Mouse (Mus musculus) embryonic facial prominence, embryonic 10.5 days (tissue): ENCODE measurements around the gene Mark4. TPM values are rescaled to one million over a fixed set of nuclear protein-coding genes. Genes with fewer than 3 reads are reported as not detected.
A peak's percentile ranks its signal among the peaks of the same experiment; 100 is the strongest.

Source experiments
- DNase-seq: peaks from one replicate; pipeline ENCODE4 v3.0.0-alpha.2; 2017; ENCODE audit warnings: low spot score
- H3K27ac ChIP-seq: fragments of 300-500 bp; sonication (generic); replicated peaks from 2 replicates; pipeline ENCODE4 v1.5.1; 2016; ENCODE audit warnings: mild to moderate bottlenecking
- H3K27me3 ChIP-seq: fragments of 300-500 bp; sonication (generic); replicated peaks from 2 replicates; pipeline ENCODE4 v1.6.1; 2016; ENCODE audit warnings: low read depth, mild to moderate bottlenecking; ENCODE audit not compliant: poor library complexity, severe bottlenecking
- H3K36me3 ChIP-seq: fragments of 300-500 bp; sonication (generic); replicated peaks from 2 replicates; pipeline ENCODE4 v1.6.1; 2016; ENCODE audit warnings: mild to moderate bottlenecking, moderate library complexity
- H3K4me1 ChIP-seq: fragments of 300-500 bp; sonication (generic); 2 replicates; pipeline ENCODE4 v1.6.1; 2016
- H3K4me3 ChIP-seq: fragments of 300-500 bp; sonication (generic); 2 replicates; pipeline ENCODE4 v1.5.1; 2016; ENCODE audit warnings: mild to moderate bottlenecking, moderate library complexity
- H3K9me3 ChIP-seq: fragments of 300-500 bp; sonication (generic); 2 replicates; pipeline ENCODE4 v1.6.1; 2016; ENCODE audit warnings: mild to moderate bottlenecking
- WGBS: fragments of 180-500 bp; shearing (Covaris S2); methylation state at CpG from one replicate; pipeline ENCODE4 v1.1.7; 2016; 5-methylcytosine and 5-hydroxymethylcytosine counted together
- microRNA counts: library from miRNA; unstranded; fragments of <30 nt; microRNA quantifications from one replicate; lab custom pipeline; 2017
- microRNA-seq: library from miRNA; unstranded; fragments of <30 nt; microRNA quantifications from one replicate; pipeline ENCODE4, GENCODE M21; 2017
- polyA plus RNA-seq: library from polyadenylated mRNA; unstranded; fragments of >200 nt; fragmentation: Nextera tagmentation; extraction: Ambion mirVana; gene quantifications from 2 replicates; pipeline ENCODE4 v1.2.1, GENCODE M21; 2016

The Mark4 gene
- polyA plus RNA-seq, 1 experiment from 2014 or later: 7.1 TPM

DNA sequence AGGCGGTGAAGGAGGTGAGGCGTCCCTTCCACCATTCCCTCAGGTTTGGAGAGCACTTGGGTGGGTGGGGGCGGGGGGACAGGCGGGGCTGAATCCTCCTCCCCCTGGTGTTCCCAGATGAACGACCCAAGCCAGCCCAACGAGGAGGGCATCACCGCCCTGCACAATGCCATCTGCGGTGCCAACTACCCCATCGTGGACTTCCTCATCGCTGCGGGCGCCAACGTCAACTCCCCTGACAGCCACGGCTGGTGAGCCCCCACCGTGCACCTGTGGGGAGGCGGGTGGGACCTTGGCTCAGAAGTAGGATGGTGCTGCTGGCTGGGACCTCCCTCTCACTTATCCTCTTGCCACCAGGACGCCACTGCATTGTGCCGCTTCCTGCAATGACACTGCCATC, 83.3 kb downstream of the Mark4 start:
- no peaks in the 10 kb centered on the region for H3K4me1 ChIP-seq
- H3K27ac ChIP-seq: no peak overlapping the region
- DNase-seq: no peak
- H3K4me3 ChIP-seq: no peak overlapping the region
- 76% methylated on average over 18 of the region's 18 CpGs for WGBS
- no peaks in the 10 kb centered on the region for H3K9me3 ChIP-seq
- H3K27me3 ChIP-seq: peaks cover 8% of the 10 kb centered on the region; the same call in 1 of the 2 replicates
- peaks cover 43% of the 10 kb centered on the region for H3K36me3 ChIP-seq

MicroRNA genes within 50 kb of the gene (microRNA counts, 519-probe panel; counts per million panel counts)
- microRNA mmu-miR-343 (lab: Ali Mortazavi, UCI): 188 counts per million, percentile 57 among the panel's probes with 10 or more counts

Small RNA genes within 50 kb of the gene (microRNA-seq; reads per million reads assigned to microRNA genes)
- gene Mir343: not detected

Other genes starting within 250 kb of the Mark4 start
- 1.7 and 2.0 TPM in 2 replicates for gene Gpr4, start 246.3 kb downstream of the Mark4 start, polyA plus RNA-seq
- 46.4 and 49.4 TPM in 2 replicates for gene Opa3, start 230.5 kb downstream of the Mark4 start, polyA plus RNA-seq
- gene Vasp, start 187.0 kb downstream of the Mark4 start, polyA plus RNA-seq: 56.7 and 61.1 TPM in 2 replicates
- gene Ppm1n, start 178.8 kb downstream of the Mark4 start, polyA plus RNA-seq: 0.25 TPM in 1 of 2 replicates, not detected in the other
- gene Rtn2, start 176.2 kb downstream of the Mark4 start, polyA plus RNA-seq: 16.6 and 18.8 TPM in 2 replicates
- gene Fosb, start 148.8 kb downstream of the Mark4 start, polyA plus RNA-seq: 0.09 TPM in 1 of 2 replicates, not detected in the other
- 102 and 107 TPM in 2 replicates for gene Ercc1, start 114.0 kb downstream of the Mark4 start, polyA plus RNA-seq
- gene Cd3eap, start 99.3 kb downstream of the Mark4 start, polyA plus RNA-seq: 26.8 and 28.9 TPM in 2 replicates
- gene Ppp1r13l, start 99.1 kb downstream of the Mark4 start, polyA plus RNA-seq: 6.9 and 7.1 TPM in 2 replicates
- 28.1 and 28.8 TPM in 2 replicates for gene Ercc2, start 76.8 kb downstream of the Mark4 start, polyA plus RNA-seq
- 7.9 and 8.8 TPM in 2 replicates for gene Klc3, start 54.7 kb downstream of the Mark4 start, polyA plus RNA-seq
- gene Ckm, start 54.0 kb downstream of the Mark4 start, polyA plus RNA-seq: 0.20 TPM in 1 of 2 replicates, not detected in the other
- 1.2 and 1.3 TPM in 2 replicates for gene Exoc3l2, start 4.5 kb upstream of the Mark4 start, polyA plus RNA-seq
- 1.9 TPM in 2 replicates for gene Bloc1s3, start 49.5 kb upstream of the Mark4 start, polyA plus RNA-seq
- 72.6 and 73.9 TPM in 2 replicates for gene Trappc6a, start 49.6 kb upstream of the Mark4 start, polyA plus RNA-seq
- gene Nkpd1, start 59.0 kb upstream of the Mark4 start, polyA plus RNA-seq: 0.17 and 0.19 TPM in 2 replicates
- gene Ppp1r37, start 104.3 kb upstream of the Mark4 start, polyA plus RNA-seq: 20.7 and 22.9 TPM in 2 replicates
- gene Zfp296, start 118.5 kb upstream of the Mark4 start, polyA plus RNA-seq: 0.41 and 0.44 TPM in 2 replicates
- 187 and 191 TPM in 2 replicates for gene Gemin7, start 118.8 kb upstream of the Mark4 start, polyA plus RNA-seq
- gene Clasrp, start 145.7 kb upstream of the Mark4 start, polyA plus RNA-seq: 58.0 and 58.9 TPM in 2 replicates
- gene Relb, start 170.6 kb upstream of the Mark4 start, polyA plus RNA-seq: 3.5 and 4.2 TPM in 2 replicates
- 82.7 and 86.4 TPM in 2 replicates for gene Clptm1, start 206.2 kb upstream of the Mark4 start, polyA plus RNA-seq
- 0.29 and 0.47 TPM in 2 replicates for gene Apoc2, start 219.1 kb upstream of the Mark4 start, polyA plus RNA-seq
- gene Gm44805, start 222.6 kb upstream of the Mark4 start, polyA plus RNA-seq: not detected in 2 replicates
- gene Apoc4, start 222.7 kb upstream of the Mark4 start, polyA plus RNA-seq: 0.09 TPM in 1 of 2 replicates, not detected in the other
- gene Apoc1, start 233.8 kb upstream of the Mark4 start, polyA plus RNA-seq: 3.6 and 4.7 TPM in 2 replicates
- gene Apoe, start 240.4 kb upstream of the Mark4 start, polyA plus RNA-seq: 135 and 168 TPM in 2 replicates